9 mouse cellular contexts compared by ENCODE assay signal in genomic region chr13:39823965-39824555, GRCm38 (mm10).
DNase-seq lines count a peak whose midpoint lies in the region; ATAC-seq lines count a peak whose summit lies in the region.
"Had no signal": no experiment of that assay in that cellular context is flagged by ENCODE, and none has a peak within 500 bp of the region (broad histone marks: within the 10 kb centered on the region; RNA-seq: fewer than 3 reads in every experiment).

No protein-coding gene starts in this region.

- H3K9me3 ChIP-seq in forebrain, embryonic 13.5 days (replicated peaks): no peaks in the 10 kb centered on the region
- H3K9me3 ChIP-seq in midbrain, embryonic 13.5 days: no peaks in the 10 kb centered on the region

- H3K27me3 ChIP-seq in forebrain, embryonic 13.5 days: no peaks in the 10 kb centered on the region
- peaks cover 16% of the 10 kb centered on the region for H3K27me3 ChIP-seq in midbrain, embryonic 13.5 days

- H3K4me3 ChIP-seq in forebrain, embryonic 13.5 days: peak overlapping the region; percentile 41
- H3K4me3 ChIP-seq in midbrain, embryonic 13.5 days (replicated peaks): peak overlapping the region; percentile 32

- no peak for DNase-seq in frontal cortex, postnatal 25 days (ENCODE audit: low spot score in 2 of 2)
- peak; percentile 17 for DNase-seq in thymus, postnatal 0 days (ENCODE audit: low spot score)
- no peak for DNase-seq in thymus, adult 18-20 months
- peak; percentile 32 for DNase-seq in kidney, postnatal 10 days
- peak; percentile 7 for DNase-seq in yolk sac, embryonic 10.5 days (ENCODE audit: low spot score)

- H3K9ac ChIP-seq in forebrain, embryonic 13.5 days: peak overlapping the region; percentile 45
- H3K9ac ChIP-seq in midbrain, embryonic 13.5 days (replicated peaks): peak overlapping the region; percentile 32; the same call in 1 of the 2 replicates
- H3K9ac ChIP-seq: liver, embryonic 14.5 days had no signal

- H3K36me3 ChIP-seq in forebrain, embryonic 13.5 days (ENCODE audit: poor library complexity, severe bottlenecking): no peaks in the 10 kb centered on the region
- no peaks in the 10 kb centered on the region for H3K36me3 ChIP-seq in midbrain, embryonic 13.5 days

- 4% methylated on average over 20 of the region's 20 CpGs for WGBS in forebrain, embryonic 13.5 days
- 7% methylated on average over 20 of the region's 20 CpGs for WGBS in midbrain, embryonic 13.5 days

- H3K27ac ChIP-seq in forebrain, embryonic 13.5 days: peak overlapping the region; percentile 68
- peak overlapping the region; percentile 31 for H3K27ac ChIP-seq in midbrain, embryonic 13.5 days
- H3K27ac ChIP-seq: liver, embryonic 14.5 days had no signal

- peak overlapping the region; percentile 69 for H3K4me2 ChIP-seq in forebrain, embryonic 13.5 days
- peak overlapping the region; percentile 52 for H3K4me2 ChIP-seq in midbrain, embryonic 13.5 days (replicated peaks)

- ATAC-seq in frontal cortex, adult (ENCODE audit: low TSS enrichment): peak; percentile 56
- peak; percentile 74 for ATAC-seq in forebrain, embryonic 13.5 days
- peak; percentile 80 for ATAC-seq in midbrain, embryonic 13.5 days

- H3K4me1 ChIP-seq in forebrain, embryonic 13.5 days: peaks cover 18% of the 10 kb centered on the region
- H3K4me1 ChIP-seq in midbrain, embryonic 13.5 days (replicated peaks): peaks cover 16% of the 10 kb centered on the region

Comparison
In these comparisons a context has a peak if more than half of its experiments do, and no peak if none do; other contexts are left out.
1. DNase-seq: peak in thymus, postnatal 0 days (single experiment), kidney, postnatal 10 days (single experiment) and yolk sac, embryonic 10.5 days (single experiment); none in frontal cortex, postnatal 25 days (0 of 2) and thymus, adult 18-20 months (0 of 2).
2. Peak in every context shown above with its lines, with median percentiles within 50 percentile points of each other: ATAC-seq.